Mouse (Mus musculus): ENCODE measurements around the gene Rnf227. TPM values are rescaled to one million over a fixed set of nuclear protein-coding genes. Genes with fewer than 3 reads are reported as not detected.
A peak's percentile ranks its signal among the peaks of the same experiment; 100 is the strongest.

Rnf227 gene
- polyA plus RNA-seq (2014; fragmentation: Nextera tagmentation; extraction: Ambion mirVana) = 6.6 and 7.3 TPM in 2 replicates

GRCm38 (mm10) chr11:69340161-69341131 is at the start of gene Rnf227:
Rnf227 (plus strand) TSS chr11:69340461.
- Histone ChIP-seq H3K9me3 (ENCODE audit: control insufficient read depth, low read length) (0 out of 2 replicates have a peak, but pooled peaks cover 4% of the 10 kb centered on the region), H3K9ac (ENCODE audit: low read length) (peak within 1 kb of the TSS; percentile 73), H3K4me1 (ENCODE audit: control insufficient read depth in 2 of 2, insufficient read depth in 2 of 2, low read length in 2 of 2) (peaks cover 9 to 11% of the 10 kb centered on the region in 2 experiments), H3K4me3 (ENCODE audit: control insufficient read depth in 1 of 2, insufficient read depth in 1 of 2, low read depth in 1 of 2, low read length in 2 of 2) (peak within 1 kb of the TSS; percentile 53 to 57), H3K4me2 (ENCODE audit: low read length) (peak within 1 kb of the TSS; percentile 89), H3K36me3 (ENCODE audit: control insufficient read depth, insufficient read depth, low read length) (peaks cover 24% of the 10 kb centered on the region), H3K27ac (replicated peaks in 1 of 2; ENCODE audit: control insufficient read depth in 1 of 2, insufficient read depth in 1 of 2, low read depth in 2 of 2, low read length in 2 of 2) (peak within 1 kb of the TSS in 1 of 2 experiments; percentile 16; a peak in 1 of 4 replicates), H3K27me3 (ENCODE audit: control insufficient read depth, insufficient read depth, low read length) (0 out of 2 replicates have a peak, but pooled peaks cover 11% of the 10 kb centered on the region)
- 2% methylated on average over 99 of the region's 99 CpGs for WGBS
- ATAC-seq (ENCODE audit: insufficient number of reproducible peaks, insufficient read depth, low FRiP score, low read depth) = peak; percentile 79

- Histone ChIP-seq H3K4me3 (ENCODE audit: control insufficient read depth in 1 of 2, insufficient read depth in 1 of 2, low read depth in 1 of 2, low read length in 2 of 2) (no peak overlapping the region), H3K9me3 (ENCODE audit: control insufficient read depth, low read length) (no peaks in the 10 kb centered on the region), H3K27me3 (ENCODE audit: control insufficient read depth, insufficient read depth, low read length) (no peaks in the 10 kb centered on the region), H3K9ac (ENCODE audit: low read length) (no peak overlapping the region), H3K27ac (replicated peaks in 1 of 2; ENCODE audit: control insufficient read depth in 1 of 2, insufficient read depth in 1 of 2, low read depth in 2 of 2, low read length in 2 of 2) (no peak overlapping the region), H3K4me2 (ENCODE audit: low read length) (no peak overlapping the region), H3K4me1 (ENCODE audit: control insufficient read depth in 2 of 2, insufficient read depth in 2 of 2, low read length in 2 of 2) (no peaks in the 10 kb centered on the region), H3K36me3 (ENCODE audit: control insufficient read depth, insufficient read depth, low read length) (no peaks in the 10 kb centered on the region)
- no peak for ATAC-seq (ENCODE audit: insufficient number of reproducible peaks, insufficient read depth, low FRiP score, low read depth)
- 79% methylated on average over 5 of the region's 5 CpGs for WGBS
Measured at GRCm38 (mm10) chr11:69291111-69291510, 49.1 kb upstream of the Rnf227 start.

- H3K9ac ChIP-seq (ENCODE audit: low read length) = no peak overlapping the region
- no peak overlapping the region for H3K4me2 ChIP-seq (ENCODE audit: low read length)
- WGBS = 75% methylated on average over 3 of the region's 3 CpGs
- H3K9me3 ChIP-seq (ENCODE audit: control insufficient read depth, low read length) = no peaks in the 10 kb centered on the region
- H3K36me3 ChIP-seq (ENCODE audit: control insufficient read depth, insufficient read depth, low read length) = peaks cover 11% of the 10 kb centered on the region; the same call in 1 of the 2 replicates
- no peaks in the 10 kb centered on the region for H3K27me3 ChIP-seq (ENCODE audit: control insufficient read depth, insufficient read depth, low read length)
- H3K27ac ChIP-seq (replicated peaks in 1 of 2; ENCODE audit: control insufficient read depth in 1 of 2, insufficient read depth in 1 of 2, low read depth in 2 of 2, low read length in 2 of 2) = no peak overlapping the region
- no peaks in the 10 kb centered on the region for H3K4me1 ChIP-seq (ENCODE audit: control insufficient read depth in 2 of 2, insufficient read depth in 2 of 2, low read length in 2 of 2)
- no peak for ATAC-seq (ENCODE audit: insufficient number of reproducible peaks, insufficient read depth, low FRiP score, low read depth)
- H3K4me3 ChIP-seq (ENCODE audit: control insufficient read depth in 1 of 2, insufficient read depth in 1 of 2, low read depth in 1 of 2, low read length in 2 of 2) = no peak overlapping the region
Measured at GRCm38 (mm10) chr11:69295286-69295685, 45.0 kb upstream of the Rnf227 start.

GRCm38 (mm10) chr11:69297799-69298198 is 42.5 kb upstream of the Rnf227 start:
- H3K9me3 ChIP-seq (ENCODE audit: control insufficient read depth, low read length) = no peaks in the 10 kb centered on the region
- peaks cover 35% of the 10 kb centered on the region for H3K36me3 ChIP-seq (ENCODE audit: control insufficient read depth, insufficient read depth, low read length)
- H3K27ac ChIP-seq (replicated peaks in 1 of 2; ENCODE audit: control insufficient read depth in 1 of 2, insufficient read depth in 1 of 2, low read depth in 2 of 2, low read length in 2 of 2) = no peak overlapping the region
- H3K27me3 ChIP-seq (ENCODE audit: control insufficient read depth, insufficient read depth, low read length) = no peaks in the 10 kb centered on the region
- H3K4me1 ChIP-seq (ENCODE audit: control insufficient read depth in 2 of 2, insufficient read depth in 2 of 2, low read length in 2 of 2) = no peaks in the 10 kb centered on the region
- H3K9ac ChIP-seq (ENCODE audit: low read length) = no peak overlapping the region
- H3K4me2 ChIP-seq (ENCODE audit: low read length) = no peak overlapping the region
- no peak for ATAC-seq (ENCODE audit: insufficient number of reproducible peaks, insufficient read depth, low FRiP score, low read depth)
- WGBS = 66% methylated on average over 2 of the region's 2 CpGs
- no peak overlapping the region for H3K4me3 ChIP-seq (ENCODE audit: control insufficient read depth in 1 of 2, insufficient read depth in 1 of 2, low read depth in 1 of 2, low read length in 2 of 2)

- H3K9ac ChIP-seq (ENCODE audit: low read length) = no peak overlapping the region
Measured at GRCm38 (mm10) chr11:69298231-69298630, 42.0 kb upstream of the Rnf227 start.

GRCm38 (mm10) chr11:69302817-69303216 is 37.4 kb upstream of the Rnf227 start:
- Histone ChIP-seq H3K36me3 (ENCODE audit: control insufficient read depth, insufficient read depth, low read length) (peaks cover 85% of the 10 kb centered on the region), H3K27ac (replicated peaks in 1 of 2; ENCODE audit: control insufficient read depth in 1 of 2, insufficient read depth in 1 of 2, low read depth in 2 of 2, low read length in 2 of 2) (no peak overlapping the region), H3K4me1 (ENCODE audit: control insufficient read depth in 2 of 2, insufficient read depth in 2 of 2, low read length in 2 of 2) (no peaks in the 10 kb centered on the region), H3K27me3 (ENCODE audit: control insufficient read depth, insufficient read depth, low read length) (no peaks in the 10 kb centered on the region), H3K4me3 (ENCODE audit: control insufficient read depth in 1 of 2, insufficient read depth in 1 of 2, low read depth in 1 of 2, low read length in 2 of 2) (no peak overlapping the region), H3K4me2 (ENCODE audit: low read length) (no peak overlapping the region), H3K9me3 (ENCODE audit: control insufficient read depth, low read length) (no peaks in the 10 kb centered on the region), H3K9ac (ENCODE audit: low read length) (no peak overlapping the region)
- WGBS = 85% methylated on average over 7 of the region's 7 CpGs
- no peak for ATAC-seq (ENCODE audit: insufficient number of reproducible peaks, insufficient read depth, low FRiP score, low read depth)

More at GRCm38 (mm10) chr11:69298231-69298630, 42.0 kb upstream of the Rnf227 start:
- Histone ChIP-seq H3K4me1 (ENCODE audit: control insufficient read depth in 2 of 2, insufficient read depth in 2 of 2, low read length in 2 of 2) (no peaks in the 10 kb centered on the region), H3K27me3 (ENCODE audit: control insufficient read depth, insufficient read depth, low read length) (no peaks in the 10 kb centered on the region), H3K36me3 (ENCODE audit: control insufficient read depth, insufficient read depth, low read length) (peaks cover 39% of the 10 kb centered on the region), H3K27ac (replicated peaks in 1 of 2; ENCODE audit: control insufficient read depth in 1 of 2, insufficient read depth in 1 of 2, low read depth in 2 of 2, low read length in 2 of 2) (no peak overlapping the region), H3K4me3 (ENCODE audit: control insufficient read depth in 1 of 2, insufficient read depth in 1 of 2, low read depth in 1 of 2, low read length in 2 of 2) (no peak overlapping the region), H3K9me3 (ENCODE audit: control insufficient read depth, low read length) (no peaks in the 10 kb centered on the region), H3K4me2 (ENCODE audit: low read length) (no peak overlapping the region)
- no peak for ATAC-seq (ENCODE audit: insufficient number of reproducible peaks, insufficient read depth, low FRiP score, low read depth)
- WGBS = 73% methylated on average over 7 of the region's 7 CpGs

GRCm38 (mm10) chr11:69305291-69305690 is 35.0 kb upstream of the Rnf227 start:
- ATAC-seq (ENCODE audit: insufficient number of reproducible peaks, insufficient read depth, low FRiP score, low read depth) = no peak
- no peaks in the 10 kb centered on the region for H3K4me1 ChIP-seq (ENCODE audit: control insufficient read depth in 2 of 2, insufficient read depth in 2 of 2, low read length in 2 of 2)
- no peak overlapping the region for H3K27ac ChIP-seq (replicated peaks in 1 of 2; ENCODE audit: control insufficient read depth in 1 of 2, insufficient read depth in 1 of 2, low read depth in 2 of 2, low read length in 2 of 2)
- no peaks in the 10 kb centered on the region for H3K9me3 ChIP-seq (ENCODE audit: control insufficient read depth, low read length)
- H3K4me2 ChIP-seq (ENCODE audit: low read length) = no peak overlapping the region
- no peak overlapping the region for H3K9ac ChIP-seq (ENCODE audit: low read length)
- no peak overlapping the region for H3K4me3 ChIP-seq (ENCODE audit: control insufficient read depth in 1 of 2, insufficient read depth in 1 of 2, low read depth in 1 of 2, low read length in 2 of 2)
- no peaks in the 10 kb centered on the region for H3K27me3 ChIP-seq (ENCODE audit: control insufficient read depth, insufficient read depth, low read length)
- H3K36me3 ChIP-seq (ENCODE audit: control insufficient read depth, insufficient read depth, low read length) = peaks cover 99% of the 10 kb centered on the region
- 89% methylated on average over 9 of the region's 9 CpGs for WGBS
